Mouse (Mus musculus): ENCODE results near the gene Cpne4. TPM values are rescaled to one million over a fixed set of nuclear protein-coding genes. Genes with fewer than 3 reads are reported as not detected.

The Cpne4 gene
- polyA plus RNA-seq, 1 experiment: 404 TPM

DNA sequence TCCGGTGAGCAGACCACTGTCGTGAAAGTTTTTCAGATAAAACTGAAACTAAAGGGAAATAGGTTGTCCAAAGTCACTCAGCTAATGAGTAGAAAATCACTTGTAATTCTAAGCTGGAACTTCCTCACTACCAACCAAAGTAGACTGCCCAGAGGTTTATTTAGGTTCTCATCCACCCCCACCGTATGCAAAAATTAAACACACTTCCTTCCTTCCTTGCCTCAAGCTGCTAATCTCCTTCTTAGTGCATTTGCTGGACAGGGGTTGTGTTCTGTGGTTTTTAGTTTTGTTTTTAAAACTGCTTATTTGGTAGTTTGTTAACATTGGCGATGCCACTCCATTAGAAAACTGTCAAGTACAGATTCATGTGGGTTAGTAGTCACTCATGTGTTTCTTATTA lies 506.7 kb downstream of the Cpne4 start:
- WGBS: 32% methylated on average over 4 of the region's 4 CpGs
- peak overlapping the region; percentile 97; the same call in 1 of the 2 replicates for H3K4me3 ChIP-seq (ENCODE audit: insufficient read depth, low read depth, low read length)
- no peak for TF ChIP-seq CTCF (IDR thresholded peaks at IDR 0.05; ENCODE audit: insufficient read depth, low read depth, low read length)
- no peak for TF ChIP-seq POLR2A (IDR thresholded peaks at IDR 0.05; ENCODE audit: insufficient read depth, low read depth, low read length)
- peaks cover 2% of the 10 kb centered on the region; the same call in 1 of the 2 replicates for H3K4me1 ChIP-seq (ENCODE audit: control insufficient read depth, insufficient read depth, low read length)
- no peak overlapping the region for H3K27ac ChIP-seq (ENCODE audit: insufficient read depth, low read depth, low read length)

DNA sequence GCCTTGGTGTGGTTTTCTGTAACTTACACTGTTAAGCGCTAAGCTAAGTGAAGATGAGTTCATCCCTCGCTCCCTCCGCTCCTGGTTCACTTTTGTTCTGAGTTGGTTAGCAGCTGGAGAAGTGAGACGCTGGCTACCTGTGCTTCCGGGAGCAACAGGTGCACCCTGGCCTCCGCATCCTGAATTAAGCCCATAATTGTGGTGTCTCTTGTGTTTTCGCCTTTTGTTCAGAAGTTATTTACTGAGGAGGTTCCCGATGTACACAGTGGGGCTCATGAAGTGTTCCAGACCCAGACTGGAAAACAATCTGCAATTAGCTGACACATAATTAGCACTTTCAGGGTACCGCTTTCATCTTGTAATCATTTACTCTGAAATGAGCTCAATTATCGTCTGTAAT lies 522.0 kb downstream of the Cpne4 start:
- no peak for TF ChIP-seq POLR2A (IDR thresholded peaks at IDR 0.05; ENCODE audit: insufficient read depth, low read depth, low read length)
- no peak for TF ChIP-seq CTCF (IDR thresholded peaks at IDR 0.05; ENCODE audit: insufficient read depth, low read depth, low read length)
- 32% methylated on average over 10 of the region's 10 CpGs for WGBS
- Histone ChIP-seq H3K27ac (ENCODE audit: insufficient read depth, low read depth, low read length) (peak overlapping the region; percentile 81), H3K4me1 (ENCODE audit: control insufficient read depth, insufficient read depth, low read length) (peaks cover 16% of the 10 kb centered on the region), H3K4me3 (ENCODE audit: insufficient read depth, low read depth, low read length) (no peak overlapping the region)

DNA sequence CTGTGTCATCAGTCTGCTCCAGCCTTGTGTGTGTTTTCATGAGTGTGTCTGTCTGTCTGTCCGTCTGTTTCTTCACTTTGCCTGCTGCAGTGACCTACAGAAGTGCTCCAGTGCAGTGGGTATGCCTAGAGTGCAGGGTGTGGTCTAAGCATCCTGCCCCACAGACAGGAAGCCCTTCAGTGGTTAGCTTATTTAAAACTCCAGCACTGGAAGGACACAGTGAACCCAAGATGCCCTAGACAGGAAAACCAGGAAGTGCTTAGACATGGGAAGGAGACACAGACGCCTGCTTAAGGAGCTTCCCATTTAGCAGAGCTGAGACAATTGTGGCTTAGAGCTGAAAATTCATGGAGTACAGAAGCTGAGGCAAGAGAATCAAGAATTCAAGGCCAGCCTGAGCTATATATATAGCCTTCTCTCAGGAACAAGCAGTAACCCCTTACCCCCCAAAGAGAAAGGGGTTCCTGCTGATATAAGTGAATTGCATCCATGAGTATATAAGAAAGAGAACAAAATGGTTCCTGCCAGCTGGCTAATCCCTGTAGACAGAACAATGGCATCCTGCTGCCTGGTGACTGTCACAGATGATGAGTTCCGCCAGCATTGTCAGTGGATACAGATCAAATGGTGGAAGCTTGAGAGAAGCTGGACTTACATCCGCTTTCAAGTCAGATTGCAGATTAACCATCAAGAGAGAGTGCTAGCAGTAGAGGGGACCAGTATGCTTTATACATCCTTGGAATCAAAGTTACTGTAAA lies 526.1 kb downstream of the Cpne4 start:
- H3K27ac ChIP-seq (ENCODE audit: insufficient read depth, low read depth, low read length): no peak overlapping the region
- H3K4me3 ChIP-seq (ENCODE audit: insufficient read depth, low read depth, low read length): no peak overlapping the region
- no peak for TF ChIP-seq POLR2A (IDR thresholded peaks at IDR 0.05; ENCODE audit: insufficient read depth, low read depth, low read length)
- no peak for TF ChIP-seq CTCF (IDR thresholded peaks at IDR 0.05; ENCODE audit: insufficient read depth, low read depth, low read length)
- peaks cover 18% of the 10 kb centered on the region for H3K4me1 ChIP-seq (ENCODE audit: control insufficient read depth, insufficient read depth, low read length)
- whole genome bisulfite sequencing: 74% methylated on average over 4 of the region's 4 CpGs

DNA sequence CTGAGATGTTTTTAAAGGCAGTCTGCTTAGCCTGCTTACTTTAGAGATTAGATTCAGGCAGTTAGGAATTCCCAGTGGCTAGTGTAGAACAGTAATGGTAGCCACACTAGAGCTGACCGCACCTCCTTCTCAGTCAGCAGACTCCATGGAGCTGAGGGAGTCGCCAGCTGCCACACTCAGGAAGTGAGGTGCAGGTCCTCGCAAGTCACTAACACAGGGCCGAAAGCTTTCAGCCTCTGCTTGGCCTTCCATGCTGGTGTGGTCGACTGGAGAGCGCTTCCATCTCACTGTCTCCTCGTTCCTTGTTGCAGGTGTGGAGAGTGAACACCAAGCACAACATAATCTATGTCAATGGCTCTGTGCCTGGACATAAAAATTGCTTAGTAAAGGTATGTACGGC lies 527.8 kb downstream of the Cpne4 start:
- Histone ChIP-seq H3K4me3 (ENCODE audit: insufficient read depth, low read depth, low read length) (no peak overlapping the region), H3K4me1 (ENCODE audit: control insufficient read depth, insufficient read depth, low read length) (peaks cover 10% of the 10 kb centered on the region), H3K27ac (ENCODE audit: insufficient read depth, low read depth, low read length) (0 out of 2 replicates have a peak overlapping the region, but pooled peaks have one; percentile 3)
- TF ChIP-seq POLR2A (IDR thresholded peaks at IDR 0.05; ENCODE audit: insufficient read depth, low read depth, low read length): no peak
- TF ChIP-seq CTCF (IDR thresholded peaks at IDR 0.05; ENCODE audit: insufficient read depth, low read depth, low read length): no peak
- 89% methylated on average over 8 of the region's 8 CpGs for WGBS

DNA sequence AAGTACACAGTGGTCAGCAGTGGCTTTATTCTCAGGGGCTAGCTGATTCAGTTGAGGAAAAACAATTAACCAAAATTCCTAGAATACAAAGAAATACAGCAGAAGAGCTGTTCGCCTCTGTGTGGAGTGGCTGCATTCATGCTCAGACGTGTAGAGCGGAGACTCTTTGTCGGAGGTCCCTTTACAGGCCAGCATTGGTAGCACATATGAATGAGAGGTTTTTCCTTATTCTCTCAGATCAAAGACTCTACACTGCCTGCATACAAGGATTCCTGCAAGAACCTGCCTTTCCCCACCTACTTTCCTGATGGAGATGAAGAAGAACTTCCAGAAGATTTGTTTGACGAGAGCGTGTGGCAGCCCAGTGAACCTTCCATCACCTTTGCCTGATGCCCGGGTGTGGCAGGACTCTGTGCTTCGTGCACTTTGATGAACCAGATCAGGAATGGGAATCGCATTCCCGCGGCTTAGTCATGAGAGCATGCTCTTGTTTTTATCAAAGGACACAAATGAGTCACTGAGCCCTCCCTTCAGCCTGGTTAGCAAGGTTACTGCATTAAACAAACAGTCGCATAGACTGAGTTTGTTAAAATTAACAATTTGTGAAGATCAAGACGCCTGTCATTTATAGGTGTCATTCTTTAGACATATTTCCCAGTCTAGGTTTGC lies 529.8 kb downstream of the Cpne4 start:
- no peak for TF ChIP-seq POLR2A (IDR thresholded peaks at IDR 0.05; ENCODE audit: insufficient read depth, low read depth, low read length)
- no peak for TF ChIP-seq CTCF (IDR thresholded peaks at IDR 0.05; ENCODE audit: insufficient read depth, low read depth, low read length)
- 67% methylated on average over 13 of the region's 13 CpGs for WGBS
- Histone ChIP-seq H3K4me1 (ENCODE audit: control insufficient read depth, insufficient read depth, low read length) (peaks cover 10% of the 10 kb centered on the region), H3K27ac (ENCODE audit: insufficient read depth, low read depth, low read length) (peak overlapping the region; percentile 19; the same call in 1 of the 2 replicates), H3K4me3 (ENCODE audit: insufficient read depth, low read depth, low read length) (no peak overlapping the region)

DNA sequence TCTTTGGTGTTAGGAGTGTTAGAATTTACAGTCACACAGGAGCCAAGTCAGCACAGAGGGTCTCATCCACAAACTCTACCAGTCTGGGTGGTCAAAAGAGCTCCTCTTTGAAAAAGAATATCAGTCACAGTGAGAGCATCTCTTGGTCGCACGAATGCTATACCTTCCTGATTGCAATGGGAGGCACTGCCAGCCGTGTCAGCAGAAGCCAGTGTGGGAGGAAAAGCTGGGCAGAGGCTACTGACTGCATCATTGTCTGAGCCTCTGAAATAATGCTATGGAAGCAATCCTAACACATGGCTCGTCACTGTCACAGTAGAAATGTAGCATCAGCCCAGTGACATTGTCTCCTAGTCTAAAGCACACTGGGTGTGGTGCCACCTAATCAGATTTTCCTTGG lies 531.4 kb downstream of the Cpne4 start:
- no peak for TF ChIP-seq CTCF (IDR thresholded peaks at IDR 0.05; ENCODE audit: insufficient read depth, low read depth, low read length)
- TF ChIP-seq POLR2A (IDR thresholded peaks at IDR 0.05; ENCODE audit: insufficient read depth, low read depth, low read length): no peak
- H3K4me1 ChIP-seq (ENCODE audit: control insufficient read depth, insufficient read depth, low read length): peaks cover 10% of the 10 kb centered on the region
- WGBS: 74% methylated on average over 4 of the region's 4 CpGs
- no peak overlapping the region for H3K27ac ChIP-seq (ENCODE audit: insufficient read depth, low read depth, low read length)
- no peak overlapping the region for H3K4me3 ChIP-seq (ENCODE audit: insufficient read depth, low read depth, low read length)

DNA sequence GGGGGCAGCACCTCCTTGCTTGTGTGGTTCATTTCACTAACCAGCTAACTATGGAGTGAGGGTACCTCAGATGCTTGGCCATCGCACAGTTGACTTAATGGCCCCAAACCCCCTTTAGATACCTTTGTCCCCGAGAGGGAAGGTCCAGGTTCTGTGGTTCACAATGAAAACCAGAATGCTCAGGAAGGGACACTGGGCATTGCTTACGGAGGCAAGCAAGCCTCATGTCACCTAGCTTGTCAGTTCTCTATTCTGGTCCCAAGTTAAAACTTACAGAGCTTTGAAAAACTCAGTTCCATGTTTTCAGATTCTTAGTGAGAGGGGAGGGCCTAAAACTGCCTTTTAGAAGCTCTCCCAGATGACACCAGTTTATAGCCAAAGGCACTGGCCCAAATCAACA lies 533.2 kb downstream of the Cpne4 start:
- WGBS: 89% methylated on average over 3 of the region's 3 CpGs
- no peak overlapping the region for H3K27ac ChIP-seq (ENCODE audit: insufficient read depth, low read depth, low read length)
- H3K4me3 ChIP-seq (ENCODE audit: insufficient read depth, low read depth, low read length): no peak overlapping the region
- H3K4me1 ChIP-seq (ENCODE audit: control insufficient read depth, insufficient read depth, low read length): peaks cover 5% of the 10 kb centered on the region
- TF ChIP-seq CTCF (IDR thresholded peaks at IDR 0.05; ENCODE audit: insufficient read depth, low read depth, low read length): no peak

Other genes starting within 250 kb of the Cpne4 start
- not detected in 2 replicates for gene Acpp, start 209.5 kb upstream of the Cpne4 start, polyA plus RNA-seq (2012; ENCODE audit: insufficient read depth, insufficient read length, low replicate concordance, missing spikeins)

Measured in olfactory bulb, adult 2 months (tissue).